Mouse (Mus musculus): ENCODE results near the gene Plekhm1. TPM values are rescaled to one million over a fixed set of nuclear protein-coding genes. Genes with fewer than 3 reads are reported as not detected.
A peak's percentile ranks its signal among the peaks of the same experiment; 100 is the strongest.

Plekhm1 gene
- polyA plus RNA-seq, 1 experiment: 18.5 TPM

- no peak for DNase-seq
- 57% methylated on average over 5 of the region's 5 CpGs for WGBS
- H3K4me1 ChIP-seq (ENCODE audit: control insufficient read depth, insufficient read depth, low read length): no peaks in the 10 kb centered on the region; the same call in 1 of the 2 replicates
- no peak overlapping the region for H3K27ac ChIP-seq (ENCODE audit: insufficient read depth, low read length)
- H3K4me3 ChIP-seq (replicated peaks; ENCODE audit: insufficient read depth, low read depth, low read length): no peak overlapping the region
- TF ChIP-seq POLR2A (IDR thresholded peaks at IDR 0.05; ENCODE audit: borderline replicate concordance, insufficient read depth, low read length) (no peak), CTCF (IDR thresholded peaks at IDR 0.05; ENCODE audit: borderline replicate concordance, insufficient read depth, low read depth, low read length) (no peak)
- no peaks in the 10 kb centered on the region for H3K27me3 ChIP-seq (ENCODE audit: control insufficient read depth, insufficient read depth, low read length)
These were observed 48.2 kb downstream of the Plekhm1 start for GRCm38 (mm10) chr11:103364335-103364734.

GRCm38 (mm10) chr11:103363214-103364148 is 49.0 kb downstream of the Plekhm1 start, which contains the start of gene Arhgap27:
TSS of gene Arhgap27 (minus strand) at chr11:103363692.
- no peaks in the 10 kb centered on the region for H3K27me3 ChIP-seq (ENCODE audit: control insufficient read depth, insufficient read depth, low read length)
- no peak within 1 kb of the TSS for H3K27ac ChIP-seq (ENCODE audit: insufficient read depth, low read length)
- DNase-seq: peak; percentile 32 to 55

GRCm38 (mm10) chr11:103362521-103363181 is 49.8 kb downstream of the Plekhm1 start:
- Histone ChIP-seq H3K27me3 (ENCODE audit: control insufficient read depth, insufficient read depth, low read length) (no peaks in the 10 kb centered on the region), H3K4me1 (ENCODE audit: control insufficient read depth, insufficient read depth, low read length) (no peaks in the 10 kb centered on the region; the same call in 1 of the 2 replicates), H3K27ac (ENCODE audit: insufficient read depth, low read length) (no peak overlapping the region), H3K4me3 (replicated peaks; ENCODE audit: insufficient read depth, low read depth, low read length) (peak overlapping the region; percentile 34)
- TF ChIP-seq CTCF (IDR thresholded peaks at IDR 0.05; ENCODE audit: borderline replicate concordance, insufficient read depth, low read depth, low read length) (no peak), POLR2A (IDR thresholded peaks at IDR 0.05; ENCODE audit: borderline replicate concordance, insufficient read depth, low read length) (no peak)
- WGBS: under 1% methylated on average over 33 of the region's 33 CpGs
- peak in 1 of 2 experiments; percentile 40 for DNase-seq

More at GRCm38 (mm10) chr11:103363214-103364148, 49.0 kb downstream of the Plekhm1 start, which contains the start of gene Arhgap27:
- TF ChIP-seq POLR2A (IDR thresholded peaks at IDR 0.05; ENCODE audit: borderline replicate concordance, insufficient read depth, low read length): no peak
- no peak for TF ChIP-seq CTCF (IDR thresholded peaks at IDR 0.05; ENCODE audit: borderline replicate concordance, insufficient read depth, low read depth, low read length)
- WGBS: 3% methylated on average over 35 of the region's 35 CpGs
- peak within 1 kb of the TSS; percentile 34 for H3K4me3 ChIP-seq (replicated peaks; ENCODE audit: insufficient read depth, low read depth, low read length)
- no peaks in the 10 kb centered on the region; the same call in 1 of the 2 replicates for H3K4me1 ChIP-seq (ENCODE audit: control insufficient read depth, insufficient read depth, low read length)

GRCm38 (mm10) chr11:103362054-103362432 is 50.4 kb downstream of the Plekhm1 start:
- TF ChIP-seq CTCF (IDR thresholded peaks at IDR 0.05; ENCODE audit: borderline replicate concordance, insufficient read depth, low read depth, low read length) (no peak), POLR2A (IDR thresholded peaks at IDR 0.05; ENCODE audit: borderline replicate concordance, insufficient read depth, low read length) (no peak)

GRCm38 (mm10) chr11:103361396-103362053 is 51.0 kb downstream of the Plekhm1 start:
- 14% methylated on average over 25 of the region's 25 CpGs for WGBS
- no peaks in the 10 kb centered on the region for H3K27me3 ChIP-seq (ENCODE audit: control insufficient read depth, insufficient read depth, low read length)

More at GRCm38 (mm10) chr11:103362054-103362432, 50.4 kb downstream of the Plekhm1 start:
- WGBS: 22% methylated on average over 13 of the region's 13 CpGs
- Histone ChIP-seq H3K4me3 (replicated peaks; ENCODE audit: insufficient read depth, low read depth, low read length) (no peak overlapping the region), H3K4me1 (ENCODE audit: control insufficient read depth, insufficient read depth, low read length) (no peaks in the 10 kb centered on the region; the same call in 1 of the 2 replicates), H3K27ac (ENCODE audit: insufficient read depth, low read length) (no peak overlapping the region), H3K27me3 (ENCODE audit: control insufficient read depth, insufficient read depth, low read length) (no peaks in the 10 kb centered on the region)
- DNase-seq: no peak

GRCm38 (mm10) chr11:103360661-103361081 is 51.8 kb downstream of the Plekhm1 start:
- no peaks in the 10 kb centered on the region for H3K27me3 ChIP-seq (ENCODE audit: control insufficient read depth, insufficient read depth, low read length)
- WGBS: 3% methylated on average over 48 of the region's 48 CpGs
- peak overlapping the region; percentile 43 for H3K4me3 ChIP-seq (replicated peaks; ENCODE audit: insufficient read depth, low read depth, low read length)
- no peaks in the 10 kb centered on the region; the same call in 1 of the 2 replicates for H3K4me1 ChIP-seq (ENCODE audit: control insufficient read depth, insufficient read depth, low read length)
- DNase-seq: no peak
- no peak for TF ChIP-seq POLR2A (IDR thresholded peaks at IDR 0.05; ENCODE audit: borderline replicate concordance, insufficient read depth, low read length)
- TF ChIP-seq CTCF (IDR thresholded peaks at IDR 0.05; ENCODE audit: borderline replicate concordance, insufficient read depth, low read depth, low read length): no peak
- H3K27ac ChIP-seq (ENCODE audit: insufficient read depth, low read length): no peak overlapping the region

More at GRCm38 (mm10) chr11:103361396-103362053, 51.0 kb downstream of the Plekhm1 start:
- DNase-seq: no peak
- TF ChIP-seq POLR2A (IDR thresholded peaks at IDR 0.05; ENCODE audit: borderline replicate concordance, insufficient read depth, low read length) (no peak), CTCF (IDR thresholded peaks at IDR 0.05; ENCODE audit: borderline replicate concordance, insufficient read depth, low read depth, low read length) (no peak)
- no peak overlapping the region for H3K4me3 ChIP-seq (replicated peaks; ENCODE audit: insufficient read depth, low read depth, low read length)
- no peak overlapping the region for H3K27ac ChIP-seq (ENCODE audit: insufficient read depth, low read length)
- no peaks in the 10 kb centered on the region; the same call in 1 of the 2 replicates for H3K4me1 ChIP-seq (ENCODE audit: control insufficient read depth, insufficient read depth, low read length)
